Mouse (Mus musculus) CH12.LX (cell line): Measurements from ENCODE around the gene Atp6v1fnb.

Experiments used
- CTCF ChIP-seq, 2 experiments: IDR thresholded peaks in 1 of 2; conservative IDR thresholded peaks in 1 of 2; 2 replicates each; pipeline ENCODE4 v1.5.1; 2011 to 2012; ENCODE audit warnings: low read depth in 2 of 2, low read length in 2 of 2, improper control_type of control experiment in 1 of 2, inconsistent platforms in 1 of 2, mild to moderate bottlenecking in 1 of 2, moderate library complexity in 1 of 2
- EP300 ChIP-seq: IDR thresholded peaks from 2 replicates; pipeline ENCODE4 v1.6.1; 2011; ENCODE audit warnings: low read length, improper control_type of control experiment
- JUND ChIP-seq: conservative IDR thresholded peaks from 2 replicates; pipeline ENCODE4 v1.6.1; 2011; ENCODE audit warnings: low read depth, low read length, improper control_type of control experiment
- KAT2A ChIP-seq: IDR thresholded peaks from 2 replicates; pipeline ENCODE4 v1.6.1; 2012; ENCODE audit warnings: low read length, improper control_type of control experiment, inconsistent platforms; ENCODE audit not compliant: insufficient replicate concordance
- MAX ChIP-seq: IDR thresholded peaks from 2 replicates; pipeline ENCODE4 v1.6.1; 2011; ENCODE audit warnings: low read length, improper control_type of control experiment
- MAZ ChIP-seq: IDR thresholded peaks from 2 replicates; pipeline ENCODE4 v1.6.1; 2012; ENCODE audit warnings: low read depth, mild to moderate bottlenecking, inconsistent platforms, low read length, improper control_type of control experiment, moderate library complexity
- MXI1 ChIP-seq: IDR thresholded peaks from 2 replicates; pipeline ENCODE4 v1.6.1; 2011; ENCODE audit warnings: mild to moderate bottlenecking, low read depth, low read length, improper control_type of control experiment
- MYC ChIP-seq: IDR thresholded peaks from 2 replicates; pipeline ENCODE4 v1.6.1; 2011; ENCODE audit warnings: low read depth, mild to moderate bottlenecking, improper control_type of control experiment, low read length
- POLR2A ChIP-seq: IDR thresholded peaks from 2 replicates; pipeline ENCODE4 v1.6.1; 2011; ENCODE audit warnings: low read depth, mild to moderate bottlenecking, improper control_type of control experiment, low read length
- SIN3A ChIP-seq: IDR thresholded peaks from 2 replicates; pipeline ENCODE4 v1.6.1; 2012; ENCODE audit warnings: low read length, improper control_type of control experiment, inconsistent platforms
- USF1 ChIP-seq: IDR thresholded peaks from 2 replicates; pipeline ENCODE4 v1.6.1; 2014; ENCODE audit warnings: low read depth, mild to moderate bottlenecking, inconsistent platforms, low read length, improper control_type of control experiment

GRCm38 (mm10) chr6:29433804-29434795 lies 37.1 kb upstream of the Atp6v1fnb start:
- TF ChIP-seq POLR2A (no peak), EP300 (no peak), CTCF (conservative IDR thresholded peaks at IDR 0.05 in 1 of 2, IDR thresholded peaks at IDR 0.05 in 1 of 2; ENCODE audit: low read depth in 2 of 2, low read length in 2 of 2) (no peak), MYC (no peak), MXI1 (no peak), MAZ (no peak), MAX (no peak), JUND (no peak), KAT2A (no peak), USF1 (no peak), SIN3A (no peak)
